In the genomic region with DNA sequence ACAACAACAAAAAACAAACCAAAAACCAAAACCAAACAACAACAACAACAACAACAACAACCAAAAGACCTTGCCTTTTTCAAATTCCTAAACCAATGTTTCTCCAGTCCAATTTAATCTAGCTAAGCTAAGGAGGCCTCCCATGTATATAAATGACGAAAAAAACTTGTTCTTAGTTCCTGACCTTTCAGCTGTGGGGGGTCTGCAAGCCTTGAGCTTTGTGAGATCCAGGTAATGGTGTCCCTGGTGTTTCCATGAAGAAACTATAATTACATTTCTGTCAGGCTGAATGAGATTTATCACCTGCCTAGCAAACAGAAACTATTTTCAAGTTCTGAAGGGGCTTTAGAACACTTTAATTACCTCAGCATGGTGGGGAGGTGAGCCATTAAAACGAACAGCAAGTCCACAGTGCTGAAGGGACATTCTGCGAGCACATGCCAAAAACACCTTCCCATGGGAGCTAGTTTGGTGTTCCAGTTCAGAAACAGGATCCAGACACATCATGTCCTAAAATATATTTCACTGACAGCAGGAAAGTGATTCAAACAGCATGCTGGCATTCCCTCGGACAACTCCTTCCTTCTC, we compare ENCODE assay signal across 14 mouse cellular contexts. TPM values are rescaled to one million over a fixed set of nuclear protein-coding genes. Genes with fewer than 3 reads are reported as not detected.
DNase-seq lines count a peak whose midpoint lies in the region; ATAC-seq lines count a peak whose summit lies in the region.
"Had no signal": no experiment of that assay in that cellular context is flagged by ENCODE, and none has a peak within 500 bp of the region (broad histone marks: within the 10 kb centered on the region; RNA-seq: fewer than 3 reads in every experiment).

No protein-coding gene starts in this region.

- peak; percentile 97 for DNase-seq in heart, adult 11 months
- DNase-seq in adipocyte (ENCODE audit: low spot score) = peak; percentile 80
- DNase-seq in gastrocnemius, adult 8-10 months (ENCODE audit: low spot score in 2 of 2) = peak; percentile 61 to 72
- DNase-seq in kidney, postnatal 25 days = peak; percentile 30 to 68
- no peak for DNase-seq in ovary, postnatal 14 days (ENCODE audit: low spot score)
- no peak for DNase-seq in urinary bladder, adult 18-20 months (ENCODE audit: low spot score in 2 of 2)
- DNase-seq in spleen, postnatal 14 days (ENCODE audit: low spot score in 2 of 2) = no peak
- DNase-seq: forebrain, postnatal 0 days had no signal

- no peak for ATAC-seq in heart, embryonic 12.5 days (ENCODE audit: insufficient number of reproducible peaks, low FRiP score)
- ATAC-seq: forebrain, postnatal 0 days; midbrain, embryonic 15.5 days had no signal

- H3K36me3 ChIP-seq in heart, embryonic 12.5 days = no peaks in the 10 kb centered on the region
- H3K36me3 ChIP-seq: midbrain, embryonic 15.5 days had no signal

- no peak overlapping the region for H3K27ac ChIP-seq in heart, embryonic 12.5 days (ENCODE audit: poor library complexity, severe bottlenecking)
- H3K27ac ChIP-seq: midbrain, embryonic 15.5 days had no signal

- 53% methylated on average over 4 of the region's 4 CpGs for WGBS in heart, embryonic 12.5 days

- no peak overlapping the region for H3K9ac ChIP-seq in heart, embryonic 12.5 days
- H3K9ac ChIP-seq: forebrain, postnatal 0 days; midbrain, embryonic 15.5 days had no signal

- no peaks in the 10 kb centered on the region for H3K27me3 ChIP-seq in heart, embryonic 12.5 days (replicated peaks)
- H3K27me3 ChIP-seq: midbrain, embryonic 15.5 days had no signal

- no peaks in the 10 kb centered on the region for H3K4me1 ChIP-seq in heart, embryonic 12.5 days (replicated peaks)
- H3K4me1 ChIP-seq: midbrain, embryonic 15.5 days had no signal

- no peak overlapping the region for H3K4me3 ChIP-seq in heart, embryonic 12.5 days
- H3K4me3 ChIP-seq: midbrain, embryonic 15.5 days had no signal

- no peak overlapping the region for H3K4me2 ChIP-seq in heart, embryonic 12.5 days
- H3K4me2 ChIP-seq: midbrain, embryonic 15.5 days had no signal

- H3K9me3 ChIP-seq in heart, embryonic 12.5 days (replicated peaks) = no peaks in the 10 kb centered on the region
- H3K9me3 ChIP-seq: midbrain, embryonic 15.5 days had no signal

RNA-seq across cellular contexts. Expression of a gene that starts 4.6 kb away (rescaled TPM):
- polyA plus RNA-seq in heart, embryonic 12.5 days (2016; fragmentation: Nextera tagmentation; extraction: Ambion mirVana) = not detected in 2 replicates
- not detected for total RNA-seq in gastrocnemius, adult 8-10 months (2022)
- total RNA-seq: forebrain, postnatal 0 days; left cerebral cortex, postnatal 14 days had no signal
- polyA plus RNA-seq: C2C12; heart, embryonic 16.5 days; lung, embryonic 16.5 days had no signal

RNA-seq across cellular contexts. Expression of a gene that starts 15.1 kb away (rescaled TPM):
- polyA plus RNA-seq in heart, embryonic 12.5 days (2016; fragmentation: Nextera tagmentation; extraction: Ambion mirVana) = 22.5 and 23.4 TPM in 2 replicates
- 10 to 100 TPM; 12.3 to 17.0 (median 13.7) TPM for total RNA-seq in gastrocnemius, adult 8-10 months (2022)

Comparison
In these comparisons a context has a peak if more than half of its experiments do, and no peak if none do; other contexts are left out.
1. DNase-seq: peak in heart, adult 11 months (single experiment), adipocyte (single experiment), gastrocnemius, adult 8-10 months (2 of 2) and kidney, postnatal 25 days (2 of 2); none in ovary, postnatal 14 days (single experiment), urinary bladder, adult 18-20 months (0 of 2) and spleen, postnatal 14 days (0 of 2).